Mouse (Mus musculus) adrenal gland, postnatal 4 days (tissue): ENCODE measurements at regions not wholly inside any gene's neighbourhood (a gene's known extent, or its start where the extent isn't known, plus 50 kb on each side); places are given as distances from the start of the nearest gene placed in this dataset.

Experiments used
- DNase-seq, 2 experiments: peaks; one replicate each; pipeline ENCODE4 v3.0.0; 2021 to 2022; ENCODE audit warnings: low spot score in 2 of 2, mixed read lengths in 2 of 2

DNA sequence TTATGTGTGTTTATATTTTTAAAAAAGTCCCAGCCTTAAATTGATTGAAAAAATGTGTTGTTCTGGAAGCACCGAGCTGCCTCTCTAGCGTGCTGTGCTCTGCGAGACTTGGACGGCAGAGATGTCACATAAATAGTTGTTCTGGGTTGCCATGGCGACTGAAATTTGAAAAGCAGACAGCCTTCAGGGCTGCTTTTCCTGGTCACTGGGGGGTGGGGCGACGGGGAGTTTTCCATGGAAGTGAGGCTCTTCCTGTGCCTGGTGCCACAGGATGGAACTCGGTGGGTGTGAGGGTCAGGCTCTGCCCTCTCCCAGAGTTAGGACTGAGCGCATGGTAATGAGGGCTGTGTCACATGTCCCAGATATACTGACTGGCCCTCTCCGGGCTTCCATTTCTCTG, 84.7 kb upstream of the Gm26897 start:
- DNase-seq: no peak

DNA sequence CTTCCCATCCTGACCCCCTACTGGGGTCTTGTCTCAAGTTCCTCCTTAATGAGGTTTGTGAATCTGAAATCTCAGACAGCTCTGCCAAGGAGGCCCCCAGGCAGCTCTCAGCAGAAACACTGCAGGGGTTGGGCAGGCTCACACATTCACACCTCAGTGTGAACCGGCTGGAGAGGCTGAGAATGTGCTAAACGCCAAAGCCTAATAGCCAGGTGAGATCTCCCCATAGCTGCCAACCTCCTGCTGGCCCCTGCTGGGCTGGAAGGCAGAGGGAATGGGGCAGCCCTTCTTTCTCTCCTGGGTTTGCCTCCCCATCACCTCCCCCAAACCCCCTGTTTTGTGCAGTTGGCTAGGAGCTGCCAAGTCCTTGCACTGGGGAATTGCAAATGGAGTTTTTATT, 81.3 kb upstream of the Gm26897 start:
- DNase-seq: no peak

GRCm38 (mm10) chr5:111656436-111656835, 77.3 kb upstream of the Gm26897 start:
- DNase-seq: no peak

- no peak for DNase-seq
Observed at GRCm38 (mm10) chr5:111657759-111658429, 75.8 kb upstream of the Gm26897 start.

DNA sequence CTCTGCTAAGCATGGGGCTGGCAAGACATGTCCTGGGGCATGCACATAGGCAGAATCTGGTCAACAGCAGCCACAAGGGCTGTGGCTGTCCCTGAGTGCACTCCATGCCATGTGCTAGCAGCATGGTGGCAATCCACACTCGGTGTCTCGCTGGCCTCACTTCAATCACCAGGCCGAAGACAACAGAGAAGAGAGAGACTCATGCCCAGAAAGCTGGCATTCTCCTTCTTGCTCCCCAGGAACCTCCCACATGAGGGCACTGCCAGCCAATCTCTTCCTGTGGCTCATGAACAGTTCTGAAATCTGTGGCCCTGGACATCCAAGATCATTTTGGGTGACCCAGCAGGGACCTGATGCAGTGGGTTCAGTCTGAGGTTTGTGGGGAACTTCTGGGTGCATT, 74.5 kb upstream of the Gm26897 start:
- DNase-seq: no peak

DNA sequence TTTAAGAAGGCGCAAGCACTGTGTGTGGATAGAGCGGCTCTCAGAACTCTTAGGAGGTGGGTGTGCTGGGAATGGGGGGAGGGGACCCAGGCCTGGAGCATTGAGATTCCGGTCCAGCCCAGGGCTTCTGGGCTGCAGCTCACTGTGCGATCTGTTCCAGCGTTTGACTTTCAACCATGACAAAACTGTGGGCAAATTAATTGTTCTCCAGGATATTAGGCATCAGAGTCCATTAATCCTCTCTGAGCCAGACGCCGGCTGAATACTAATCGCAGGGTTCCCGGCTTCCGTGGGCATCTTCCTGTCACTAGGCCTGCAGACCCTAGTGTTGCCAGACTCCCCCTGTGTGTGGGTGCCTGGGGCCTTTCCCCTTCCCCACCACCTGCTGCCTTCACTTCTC, 73.3 kb upstream of the Gm26897 start:
- DNase-seq: no peak

DNA sequence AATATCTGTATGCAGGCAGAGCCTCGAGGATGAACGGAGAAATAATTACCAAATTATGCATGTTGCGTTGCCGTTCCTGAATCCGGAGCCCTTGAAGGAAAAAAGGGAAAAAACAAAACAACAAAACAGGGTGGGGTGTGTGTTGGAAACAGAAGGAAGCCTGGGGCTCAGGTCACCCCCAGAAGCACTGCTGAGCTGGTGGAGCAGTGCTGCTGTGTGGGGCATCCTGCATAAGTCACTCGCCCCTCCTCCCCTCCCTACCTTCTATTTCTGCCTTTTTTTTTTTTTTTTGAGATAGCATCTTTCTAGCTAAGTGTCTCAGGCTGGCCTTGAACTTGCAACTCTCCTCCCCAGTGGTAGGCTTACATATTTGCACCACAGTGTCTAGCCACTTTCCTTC, 72.8 kb upstream of the Gm26897 start:
- DNase-seq: no peak

GRCm38 (mm10) chr5:111661971-111662370, 71.8 kb upstream of the Gm26897 start:
- DNase-seq: no peak

- DNase-seq: no peak
Observed at GRCm38 (mm10) chr5:111663831-111664230, 69.9 kb upstream of the Gm26897 start.

DNA sequence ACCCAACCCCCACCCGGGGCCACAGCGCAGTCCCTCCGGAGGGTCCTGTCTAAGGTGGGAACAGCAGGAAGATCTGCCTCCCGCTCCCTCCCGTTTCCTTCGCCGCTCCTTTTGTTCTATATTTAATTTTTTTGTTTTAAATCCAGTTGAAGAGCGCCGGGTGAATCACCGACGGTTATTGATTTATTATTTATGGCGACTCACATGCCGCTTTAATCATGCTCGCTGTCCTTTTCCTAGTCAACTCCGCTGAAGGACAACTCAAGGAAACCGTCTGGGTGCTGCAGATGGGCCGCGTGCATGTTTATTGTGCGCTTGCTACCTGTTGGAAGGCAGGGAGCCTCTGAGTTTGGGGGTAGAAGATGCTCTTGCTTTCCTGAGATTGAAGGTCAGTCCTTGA, 68.3 kb upstream of the Gm26897 start:
- DNase-seq: no peak

GRCm38 (mm10) chr5:111666007-111666406, 67.7 kb upstream of the Gm26897 start:
- DNase-seq: no peak

- no peak for DNase-seq
Observed at GRCm38 (mm10) chr5:111667901-111668300, 65.8 kb upstream of the Gm26897 start.

DNA sequence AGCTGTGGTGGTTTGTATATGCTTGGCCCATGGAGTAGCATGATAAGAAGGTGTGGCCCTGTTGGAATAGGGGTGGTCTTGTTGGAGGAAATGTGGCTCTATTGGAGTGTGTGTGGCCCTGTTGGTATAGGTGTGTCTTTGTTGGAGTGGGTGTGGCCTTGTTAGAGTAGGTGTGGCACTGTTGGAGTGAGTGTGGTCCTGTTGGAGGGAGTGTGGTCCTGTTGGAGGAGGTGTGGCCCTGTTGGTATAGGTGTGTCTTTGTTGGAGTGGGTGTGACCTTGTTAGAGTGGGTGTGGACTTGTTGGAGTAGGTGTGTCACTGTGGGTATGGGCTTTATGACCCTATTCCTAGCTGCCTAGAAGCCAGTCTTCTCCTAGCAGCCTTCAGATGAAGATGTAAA, 64.6 kb upstream of the Gm26897 start:
- no peak for DNase-seq

DNA sequence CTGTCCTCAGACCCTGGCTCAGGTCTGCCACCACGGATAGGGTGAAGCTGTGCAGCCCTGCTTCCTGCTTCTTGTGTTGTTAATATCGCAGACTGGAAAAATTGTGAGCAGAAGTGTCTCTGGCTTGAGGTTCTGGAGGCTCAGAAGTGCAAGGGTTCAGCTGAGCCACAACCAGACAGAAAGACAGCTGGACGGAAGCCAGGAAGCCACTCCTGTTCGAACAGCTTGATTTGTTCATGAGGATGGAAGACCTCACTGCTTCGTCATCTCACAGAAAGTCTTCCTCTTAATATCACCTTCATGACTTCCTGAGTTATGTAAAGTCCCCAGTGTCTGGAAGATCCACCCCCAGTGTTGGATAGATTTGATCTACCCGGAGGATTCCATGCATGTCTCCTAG, 62.0 kb upstream of the Gm26897 start:
- DNase-seq: no peak

GRCm38 (mm10) chr5:111674976-111675672, 58.6 kb upstream of the Gm26897 start:
- no peak for DNase-seq

DNA sequence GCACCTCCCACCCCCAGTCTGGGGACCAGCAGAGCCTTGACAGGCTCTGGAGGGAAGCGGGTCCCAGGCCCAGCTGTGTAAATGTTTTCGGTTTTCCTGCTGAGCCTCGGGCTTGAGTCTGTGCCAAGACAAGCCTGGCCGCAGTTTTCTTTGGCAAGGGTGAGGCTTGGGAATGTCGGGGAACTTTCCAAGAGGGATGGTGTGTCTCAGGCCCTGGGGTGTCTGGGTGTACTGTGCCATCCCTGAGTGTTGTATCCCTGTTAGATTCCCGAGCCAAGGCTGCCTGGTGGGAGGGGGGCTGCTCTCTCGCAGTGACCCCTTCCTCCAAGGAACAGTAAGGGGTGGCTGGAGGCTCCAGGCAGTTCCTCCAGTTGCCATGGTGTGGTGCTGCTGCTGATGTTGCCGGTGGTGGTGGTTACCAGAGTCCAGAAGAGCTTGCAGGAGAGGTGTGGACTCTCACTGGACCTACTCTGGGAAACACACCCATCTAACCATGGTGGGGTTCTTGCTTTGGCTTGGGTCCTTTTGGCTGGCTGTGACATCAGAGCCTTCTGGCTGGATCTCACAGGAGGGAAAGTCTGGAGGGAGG, 58.0 kb upstream of the Gm26897 start:
- DNase-seq: peak in 1 of 2 experiments; percentile 40

DNA sequence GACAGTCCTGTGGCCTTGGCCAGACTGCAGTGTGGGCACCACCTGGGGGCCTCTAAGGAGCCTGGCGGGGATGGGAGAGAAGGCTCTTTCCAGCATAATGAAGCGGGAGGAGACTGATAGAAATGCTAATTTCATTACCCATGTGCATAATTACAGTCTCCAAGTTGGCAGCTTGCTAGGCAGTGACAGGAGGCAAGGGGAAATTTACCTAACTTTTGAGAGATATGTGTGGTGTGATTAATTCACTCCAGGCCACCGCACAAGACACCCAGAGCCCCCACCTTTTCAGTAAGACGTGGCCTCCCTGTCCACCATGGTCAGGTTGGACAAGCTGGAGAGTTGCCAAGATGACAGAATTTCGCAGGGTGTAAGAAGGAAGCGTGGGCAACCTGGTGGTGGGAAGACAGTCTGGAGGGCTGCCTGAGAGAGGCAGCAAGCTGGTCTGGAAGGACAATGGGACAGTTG, 55.8 kb upstream of the Gm26897 start:
- no peak for DNase-seq

- no peak for DNase-seq
Observed at GRCm38 (mm10) chr5:111678496-111678895, 55.2 kb upstream of the Gm26897 start.

GRCm38 (mm10) chr5:111681362-111682028, 52.2 kb upstream of the Gm26897 start:
- no peak for DNase-seq

DNA sequence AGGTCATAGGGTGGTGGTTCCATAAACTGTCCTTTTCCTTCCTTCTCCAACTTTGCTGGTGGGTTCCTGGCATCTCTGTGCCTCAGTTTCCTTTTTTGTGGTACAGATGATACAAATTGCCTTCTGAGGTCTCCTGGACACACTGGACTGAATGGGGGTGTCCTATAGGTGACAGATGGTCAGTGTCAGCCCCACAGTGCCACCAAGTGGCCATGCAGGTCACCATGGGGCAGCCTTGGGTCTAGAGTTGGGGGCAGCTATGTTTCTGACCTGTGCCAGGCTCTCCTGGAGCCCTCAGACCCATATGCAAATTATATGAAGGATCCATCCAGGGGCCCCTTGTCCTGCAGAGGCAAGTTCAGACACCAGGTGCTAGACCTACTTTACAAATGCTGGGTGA, 50.8 kb upstream of the Gm26897 start:
- DNase-seq: no peak
